Mouse (Mus musculus): ENCODE measurements at regions not wholly inside any gene's neighbourhood (a gene's known extent, or its start where the extent isn't known, plus 50 kb on each side); places are given as distances from the start of the nearest gene placed in this dataset. TPM values are rescaled to one million over a fixed set of nuclear protein-coding genes. Genes with fewer than 3 reads are reported as not detected.

- DNase-seq (ENCODE audit: low spot score in 2 of 2), result no peak
Observed at GRCm38 (mm10) chr8:36036271-36036670, 270.7 kb downstream of the Gm19410 start.

- DNase-seq (ENCODE audit: low spot score in 2 of 2), result no peak
Observed at GRCm38 (mm10) chr8:36041222-36041864, 275.8 kb downstream of the Gm19410 start.

- no peak for DNase-seq (ENCODE audit: low spot score in 2 of 2)
Observed at GRCm38 (mm10) chr8:36042594-36042993, 277.0 kb downstream of the Gm19410 start.

Small RNA genes in the stretch of these regions (microRNA-seq; reads per million reads assigned to microRNA genes)
- gene Gm22030, result not detected

Data from gastrocnemius, adult 8-10 months (tissue).